Mouse (Mus musculus): ENCODE data around the gene Pde4b.
"Not testable (repeated sequence)": the region's sequence is repeated elsewhere in the genome, so short reads cannot be mapped to it uniquely, and the experiment has no call there.

Pde4b gene

DNA sequence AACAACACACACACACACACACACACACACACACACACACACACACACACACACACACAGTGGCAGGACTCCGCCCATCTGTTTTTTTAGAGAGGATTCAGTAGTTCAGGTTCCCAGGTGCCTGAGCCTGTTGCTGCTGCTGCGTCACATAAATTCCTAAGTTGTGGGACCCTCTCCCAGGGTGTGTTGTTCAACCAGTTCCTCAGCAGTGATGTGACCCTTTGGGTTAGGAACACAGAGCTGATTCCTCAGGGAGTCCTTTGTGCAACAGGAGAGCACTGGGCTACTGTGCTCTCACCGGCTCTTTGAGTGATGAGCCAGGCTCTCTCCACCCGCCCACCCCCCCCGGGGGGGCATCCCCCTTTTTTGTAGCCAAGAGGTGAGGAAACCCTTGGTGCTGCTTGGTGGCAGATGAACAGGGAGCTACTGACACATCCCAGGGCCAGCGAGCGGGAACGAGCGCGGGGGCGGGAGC is at the start of gene Pde4b:
Pde4b (plus strand) TSS at position 453 of the 475 bp plus-strand sequence.
- DNase-seq (ENCODE audit: low spot score): no peak

DNA sequence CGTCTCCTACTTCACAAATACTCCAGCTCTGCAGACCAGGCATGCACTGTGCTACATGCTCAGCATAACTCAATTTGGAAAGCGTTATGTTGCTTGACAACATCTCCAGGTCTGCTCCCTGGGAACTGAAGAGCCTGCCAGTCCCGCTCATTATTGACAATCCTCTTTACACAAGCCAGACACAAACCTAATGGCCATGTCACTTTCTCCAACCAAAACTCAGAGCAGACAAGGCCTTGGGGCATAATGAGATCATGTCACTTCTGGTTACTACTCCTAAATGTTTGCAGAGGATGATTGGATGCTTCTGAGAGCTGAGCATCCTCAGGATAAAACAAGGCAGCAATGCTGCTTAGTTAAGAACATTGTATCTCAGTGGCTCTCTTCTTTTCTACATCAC is 47.2 kb upstream of the Pde4b start:
- no peak for DNase-seq (ENCODE audit: low spot score)

DNA sequence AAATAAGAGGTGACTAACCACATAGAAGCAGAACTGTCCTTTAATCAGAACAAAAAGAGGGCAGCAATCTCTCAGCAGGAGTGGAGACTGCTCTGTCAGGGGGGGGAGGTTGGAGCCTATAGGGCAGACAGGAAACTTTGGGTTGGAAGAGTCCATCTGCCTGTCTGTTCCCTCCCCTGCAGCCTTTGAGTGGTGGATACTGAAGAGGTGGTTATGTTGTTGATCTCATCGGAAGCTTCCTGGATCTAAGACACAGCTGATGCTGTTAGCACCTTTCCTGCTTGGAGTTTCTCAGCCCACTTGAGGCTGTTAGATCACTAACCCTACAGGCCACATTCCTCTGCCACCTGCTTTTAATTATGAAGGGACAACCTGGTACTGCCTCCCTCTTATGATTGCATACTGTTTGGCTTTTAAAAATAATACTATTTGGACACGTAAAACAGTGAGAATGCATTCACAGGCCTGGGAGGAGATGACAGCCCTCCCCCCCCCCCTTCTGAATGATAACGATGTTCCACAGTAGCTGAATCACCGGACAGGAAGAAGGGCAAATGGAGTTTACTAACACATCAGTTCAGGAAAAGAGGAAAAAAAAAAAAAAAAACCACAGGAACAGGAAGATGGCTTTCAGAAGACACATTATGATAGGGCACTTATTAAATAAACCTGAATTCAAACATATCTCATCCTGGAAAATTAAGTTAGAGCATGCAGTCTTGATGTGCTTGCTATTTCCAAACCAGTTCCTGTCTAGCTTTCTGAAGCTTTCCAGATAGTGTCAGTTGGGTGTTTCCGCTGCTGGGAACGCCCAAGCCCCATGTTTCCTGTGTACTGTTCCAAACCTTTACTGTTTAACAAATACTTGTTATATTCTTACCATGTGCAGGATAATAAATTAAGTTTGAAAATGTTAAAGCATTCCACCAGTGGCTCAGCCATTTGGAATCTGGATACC is 41.9 kb upstream of the Pde4b start:
- DNase-seq (ENCODE audit: low spot score): no peak

DNA sequence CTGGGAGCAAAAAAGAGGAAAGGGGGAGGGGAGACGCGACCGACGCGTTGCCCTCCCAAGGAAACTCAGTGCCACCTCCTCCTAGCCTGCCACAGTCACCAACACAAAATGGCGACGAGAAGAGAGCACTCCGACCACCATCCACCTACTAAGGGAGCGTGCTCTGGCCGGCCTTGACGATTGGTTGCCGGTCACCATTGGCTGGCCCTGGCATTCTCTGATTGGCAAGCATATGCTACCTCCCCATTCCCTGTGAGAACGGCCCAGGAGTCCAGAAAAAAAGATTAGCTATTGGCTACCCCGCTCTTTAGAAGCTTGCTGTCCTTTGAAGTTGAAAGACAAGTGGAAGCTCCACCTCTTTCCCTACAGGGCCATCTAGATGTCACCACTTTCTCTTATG is 38.0 kb upstream of the Pde4b start:
- not testable (repeated sequence) for DNase-seq (ENCODE audit: low spot score)

GRCm38 (mm10) chr4:102061322-102061721 is 26.0 kb upstream of the Pde4b start:
- DNase-seq (ENCODE audit: low spot score): no peak

DNA sequence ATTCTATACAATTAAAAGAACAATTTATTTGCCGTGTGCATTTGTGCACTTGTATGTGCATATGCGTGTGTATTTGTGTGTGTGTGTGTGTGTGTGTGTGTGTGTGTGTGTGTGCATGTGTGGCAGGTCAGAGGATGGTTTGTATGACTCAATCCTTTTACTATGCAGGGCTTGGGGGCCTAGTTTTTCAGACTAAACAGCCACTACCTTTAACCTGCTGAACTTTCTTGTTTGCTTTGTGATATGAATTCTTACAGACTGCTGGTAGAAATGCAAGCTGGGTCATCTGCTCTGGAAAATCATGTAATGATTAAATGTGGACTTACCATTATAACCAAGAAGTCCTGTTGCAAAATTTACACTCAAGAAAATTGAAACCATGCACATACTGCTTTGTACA is 18.0 kb upstream of the Pde4b start:
- no peak for DNase-seq (ENCODE audit: low spot score)

- DNase-seq (ENCODE audit: low spot score): no peak
These were observed 1.0 kb upstream of the Pde4b start for GRCm38 (mm10) chr4:102086336-102086735.

- no peak for DNase-seq (ENCODE audit: low spot score)
These were observed 357 bp downstream of the Pde4b start for GRCm38 (mm10) chr4:102087566-102088234.

GRCm38 (mm10) chr4:102088235-102088867 is 1.0 kb downstream of the Pde4b start:
- DNase-seq (ENCODE audit: low spot score): no peak

GRCm38 (mm10) chr4:102095851-102096250 is 8.5 kb downstream of the Pde4b start:
- peak; percentile 18 for DNase-seq (ENCODE audit: low spot score)

GRCm38 (mm10) chr4:102102241-102102640 is 14.9 kb downstream of the Pde4b start:
- DNase-seq (ENCODE audit: low spot score): no peak

GRCm38 (mm10) chr4:102104534-102105014 is 17.2 kb downstream of the Pde4b start:
- DNase-seq (ENCODE audit: low spot score): no peak

- no peak for DNase-seq (ENCODE audit: low spot score)
These were observed 19.4 kb downstream of the Pde4b start for GRCm38 (mm10) chr4:102106771-102107170.

DNA sequence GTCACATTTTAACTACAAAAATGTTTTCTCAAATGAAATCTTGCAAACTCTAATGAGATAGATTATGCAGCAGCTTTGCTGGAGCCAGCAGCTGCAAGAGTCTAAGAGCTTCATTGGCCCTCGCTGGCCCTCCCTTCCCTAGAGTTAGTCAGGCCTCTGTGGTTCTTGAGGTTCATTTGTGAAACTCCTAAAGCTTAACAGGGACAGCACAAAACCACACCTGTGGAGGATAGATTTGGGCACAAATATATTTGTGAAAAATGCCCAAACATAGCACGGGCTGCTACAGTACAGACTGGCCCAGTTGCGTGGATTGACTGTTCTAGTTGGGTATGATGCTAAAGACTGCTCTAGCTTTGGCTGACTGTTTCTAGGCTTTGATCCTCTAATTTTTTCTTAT is 32.1 kb downstream of the Pde4b start:
- DNase-seq (ENCODE audit: low spot score): no peak

- DNase-seq (ENCODE audit: low spot score): no peak
These were observed 49.1 kb downstream of the Pde4b start for GRCm38 (mm10) chr4:102136366-102136849.

DNA sequence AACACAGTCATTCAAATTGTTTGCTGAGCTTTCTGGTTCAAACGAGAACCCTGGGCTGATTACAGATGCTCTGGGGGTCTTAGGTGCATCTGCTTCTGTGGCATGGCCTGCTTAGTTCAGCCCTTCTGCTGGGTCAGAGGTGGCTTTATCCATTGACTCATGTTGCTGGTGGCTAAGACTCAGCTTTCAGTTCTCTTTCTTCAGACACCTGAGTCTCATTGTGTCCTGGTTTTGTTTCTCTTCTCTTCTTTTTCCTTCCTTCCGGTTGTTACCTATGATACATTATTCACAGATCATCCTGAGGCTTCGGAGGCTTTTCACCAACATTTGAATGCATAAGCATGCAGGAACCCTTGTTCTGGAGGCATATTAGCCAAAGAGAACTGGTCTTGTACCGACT is 51.0 kb downstream of the Pde4b start:
- no peak for DNase-seq (ENCODE audit: low spot score)

DNA sequence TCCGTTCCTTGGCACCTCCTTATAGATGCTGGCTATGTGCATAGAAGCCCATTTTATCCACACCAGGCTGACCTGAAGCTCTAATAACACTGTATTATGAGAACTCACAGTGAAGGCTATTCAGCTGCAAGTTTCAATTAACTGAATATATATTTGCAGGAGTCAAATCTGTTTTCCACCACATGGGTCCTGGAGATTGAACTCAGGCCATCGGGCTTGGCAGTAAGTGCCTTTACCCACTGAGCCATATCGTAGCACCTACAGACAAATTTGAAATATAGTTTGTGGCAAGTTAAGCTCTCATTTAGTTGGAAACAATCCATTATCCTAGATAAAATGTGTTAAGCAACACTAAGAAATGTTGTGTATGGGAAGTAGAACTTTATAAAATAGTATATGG is 53.9 kb downstream of the Pde4b start:
- no peak for DNase-seq (ENCODE audit: low spot score)

- peak; percentile 73 for DNase-seq (ENCODE audit: low spot score)
These were observed 61.4 kb downstream of the Pde4b start for GRCm38 (mm10) chr4:102148766-102149165.

DNA sequence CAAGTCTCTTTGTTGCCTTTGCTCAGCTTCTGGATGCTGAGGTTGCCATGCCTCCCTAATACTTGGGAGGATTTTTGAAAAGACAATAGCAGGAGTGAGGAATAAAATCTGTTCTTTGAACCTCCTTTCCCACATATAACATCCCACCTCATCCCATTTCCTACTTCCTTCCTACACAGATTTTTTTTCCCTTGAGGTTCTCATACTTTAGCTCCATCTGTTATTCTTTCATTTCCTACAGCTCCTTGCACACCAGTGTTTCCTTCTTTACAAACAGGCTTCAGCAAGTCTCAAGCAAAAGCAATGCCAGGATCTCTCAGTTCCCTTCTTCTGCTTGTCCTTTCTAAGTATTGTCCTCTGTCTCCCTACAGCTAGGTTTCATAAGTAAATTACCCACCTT is 71.8 kb downstream of the Pde4b start:
- DNase-seq (ENCODE audit: low spot score): no peak

DNA sequence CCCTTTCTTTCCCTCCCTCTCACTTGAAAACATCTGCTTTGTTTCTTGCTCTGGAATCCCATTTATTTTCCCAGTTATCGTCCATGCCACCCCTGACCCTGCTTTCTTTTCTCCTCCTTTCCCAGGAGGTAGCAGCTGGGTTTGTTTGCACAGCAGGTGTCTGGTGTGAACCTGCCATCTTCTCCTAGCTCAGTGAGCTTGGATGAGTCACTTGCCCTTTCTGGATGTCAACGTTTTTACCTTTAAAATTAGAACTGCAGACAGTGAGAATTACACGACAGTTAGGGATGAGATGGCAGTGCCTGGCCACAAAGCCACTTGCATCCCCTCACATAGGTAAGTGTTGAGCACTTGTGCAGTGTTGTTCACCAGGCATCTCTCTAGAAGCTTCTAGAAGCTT is 84.3 kb downstream of the Pde4b start:
- DNase-seq (ENCODE audit: low spot score): no peak

DNA sequence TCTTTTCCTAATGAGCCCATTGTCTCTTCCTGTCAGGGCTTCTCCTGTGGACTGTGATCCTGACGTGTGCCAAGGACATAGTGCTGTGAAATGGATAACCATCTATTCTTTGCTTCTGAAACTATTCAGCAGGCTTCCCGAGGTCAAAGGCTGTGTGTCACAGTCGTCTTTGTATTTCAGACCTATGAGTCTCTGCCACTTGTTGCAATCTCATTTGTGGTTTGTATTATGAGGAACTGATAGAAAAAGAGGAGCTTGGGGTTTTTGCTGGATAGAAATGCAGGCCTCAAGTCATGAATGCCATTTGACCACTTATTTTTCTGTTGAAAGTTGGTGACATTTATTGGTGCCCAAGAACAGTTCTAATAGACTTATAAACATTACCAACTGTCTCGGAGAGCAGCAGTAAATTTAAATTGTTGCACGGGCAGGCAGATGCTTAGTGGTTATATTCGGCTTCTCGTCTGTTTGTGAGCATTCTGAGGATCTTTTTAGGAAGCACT is 85.4 kb downstream of the Pde4b start:
- no peak for DNase-seq (ENCODE audit: low spot score)

GRCm38 (mm10) chr4:102175985-102176384 is 88.6 kb downstream of the Pde4b start:
- DNase-seq (ENCODE audit: low spot score): no peak
